Mouse (Mus musculus) intestine, embryonic 16.5 days (tissue): ENCODE measurements around the gene Gna15. TPM values are rescaled to one million over a fixed set of nuclear protein-coding genes. Genes with fewer than 3 reads are reported as not detected.

Source experiments
- ATAC-seq: fragments of 200-750 bp; cut with Nextera tagmentation; 2 replicates; pipeline ENCODE4 v1.8.0; 2017; ENCODE audit warnings: moderate TSS enrichment, moderate library complexity
- H3K27ac ChIP-seq: fragments of 300-500 bp; sonication (generic); 2 replicates; pipeline ENCODE4 v1.5.1; 2014; ENCODE audit warnings: mild to moderate bottlenecking, low read length
- H3K27me3 ChIP-seq: fragments of 300-500 bp; sonication (generic); replicated peaks from 2 replicates; pipeline ENCODE4 v1.6.1; 2014; ENCODE audit warnings: low read length, control low read depth, mixed read lengths; ENCODE audit not compliant: control insufficient read depth, insufficient read depth
- H3K36me3 ChIP-seq: fragments of 300-500 bp; sonication (generic); 2 replicates; pipeline ENCODE4 v1.6.1; 2014; ENCODE audit warnings: low read length, control low read depth; ENCODE audit not compliant: control insufficient read depth, insufficient read depth
- H3K4me1 ChIP-seq: fragments of 300-500 bp; sonication (generic); 2 replicates; pipeline ENCODE4 v1.6.1; 2014; ENCODE audit warnings: low read length, control low read depth, mixed read lengths; ENCODE audit not compliant: control insufficient read depth, insufficient read depth
- H3K4me2 ChIP-seq: fragments of 300-500 bp; sonication (generic); 2 replicates; pipeline ENCODE4 v1.6.1; 2014; ENCODE audit warnings: low read depth, low read length, control low read depth
- H3K4me3 ChIP-seq: fragments of 300-500 bp; sonication (generic); 2 replicates; pipeline ENCODE4 v1.5.1; 2014; ENCODE audit warnings: mild to moderate bottlenecking, low read length
- H3K9ac ChIP-seq: fragments of 300-500 bp; sonication (generic); 2 replicates; pipeline ENCODE4 v1.6.1; 2014; ENCODE audit warnings: low read depth, low read length
- H3K9me3 ChIP-seq: fragments of 300-500 bp; sonication (generic); 2 replicates; pipeline ENCODE4 v1.6.1; 2016; ENCODE audit warnings: low read length, control low read depth; ENCODE audit not compliant: control insufficient read depth
- WGBS: fragments of 180-500 bp; shearing (Covaris S2); extraction: QIAGEN DNeasy Blood & Tissue Kit; methylation state at CpG from one replicate; pipeline ENCODE4 v1.1.7; 2014; 5-methylcytosine and 5-hydroxymethylcytosine counted together
- polyA plus RNA-seq: library from polyadenylated mRNA; unstranded; fragments of >200 nt; fragmentation: Nextera tagmentation; extraction: Ambion mirVana; gene quantifications from 2 replicates; pipeline ENCODE4 v1.2.1, GENCODE M21; 2015

The Gna15 gene
- polyA plus RNA-seq, 1 experiment from 2014 or later, result 1.5 TPM

- no peak overlapping the region for H3K4me3 ChIP-seq
- H3K27ac ChIP-seq, result no peak overlapping the region
- ATAC-seq, result no peak
- WGBS, result 71% methylated on average over 23 of the region's 23 CpGs
- peaks cover 21% of the 10 kb centered on the region for H3K4me1 ChIP-seq
- no peaks in the 10 kb centered on the region for H3K9me3 ChIP-seq
- no peaks in the 10 kb centered on the region for H3K27me3 ChIP-seq
- no peak overlapping the region for H3K4me2 ChIP-seq
- peak overlapping the region; percentile 29; the same call in 1 of the 2 replicates for H3K9ac ChIP-seq
- H3K36me3 ChIP-seq, result no peaks in the 10 kb centered on the region
These were observed 24.6 kb downstream of the Gna15 start for GRCm38 (mm10) chr10:81499250-81499901.

GRCm38 (mm10) chr10:81498316-81499249 is 25.4 kb downstream of the Gna15 start:
- Histone ChIP-seq H3K4me3 (no peak overlapping the region), H3K9ac (no peak overlapping the region), H3K4me2 (no peak overlapping the region), H3K4me1 (peaks cover 28% of the 10 kb centered on the region), H3K9me3 (no peaks in the 10 kb centered on the region), H3K27ac (no peak overlapping the region), H3K27me3 (no peaks in the 10 kb centered on the region), H3K36me3 (no peaks in the 10 kb centered on the region; the same call in 1 of the 2 replicates)
- WGBS, result 83% methylated on average over 38 of the region's 38 CpGs
- ATAC-seq, result no peak

GRCm38 (mm10) chr10:81497401-81498270 is 26.4 kb downstream of the Gna15 start:
- Histone ChIP-seq H3K4me2 (no peak overlapping the region), H3K9me3 (no peaks in the 10 kb centered on the region), H3K4me3 (no peak overlapping the region), H3K27me3 (no peaks in the 10 kb centered on the region), H3K36me3 (peaks cover 5% of the 10 kb centered on the region), H3K4me1 (peaks cover 24% of the 10 kb centered on the region), H3K27ac (no peak overlapping the region), H3K9ac (no peak overlapping the region)
- 82% methylated on average over 17 of the region's 17 CpGs for WGBS
- ATAC-seq, result no peak

- H3K9me3 ChIP-seq, result no peaks in the 10 kb centered on the region
- H3K27me3 ChIP-seq, result no peaks in the 10 kb centered on the region
- no peak overlapping the region for H3K27ac ChIP-seq
- ATAC-seq, result no peak
- H3K4me3 ChIP-seq, result peak overlapping the region; percentile 85
- H3K4me2 ChIP-seq, result peak overlapping the region; percentile 44
- H3K4me1 ChIP-seq, result peaks cover 24% of the 10 kb centered on the region
- 29% methylated on average over 4 of the region's 4 CpGs for WGBS
- H3K9ac ChIP-seq, result 0 out of 2 replicates have a peak overlapping the region, but pooled peaks have one; percentile 26
- peaks cover 9% of the 10 kb centered on the region for H3K36me3 ChIP-seq
These were observed 27.1 kb downstream of the Gna15 start for GRCm38 (mm10) chr10:81496969-81497368.

- Histone ChIP-seq H3K36me3 (peaks cover 15% of the 10 kb centered on the region), H3K4me1 (peaks cover 24% of the 10 kb centered on the region), H3K4me2 (peak within 1 kb of the TSS; percentile 91), H3K27ac (peak within 1 kb of the TSS; percentile 67), H3K9me3 (no peaks in the 10 kb centered on the region), H3K9ac (peak within 1 kb of the TSS; percentile 92), H3K4me3 (peak within 1 kb of the TSS; percentile 85), H3K27me3 (no peaks in the 10 kb centered on the region)
- under 1% methylated on average over 45 of the region's 45 CpGs for WGBS
- peak; percentile 97 for ATAC-seq
These were observed 27.6 kb downstream of the Gna15 start, which contains the start of gene Ncln for GRCm38 (mm10) chr10:81496264-81496901. Ncln (minus strand) TSS chr10:81496392.

- H3K27ac ChIP-seq, result peak overlapping the region; percentile 57
These were observed 28.3 kb downstream of the Gna15 start for GRCm38 (mm10) chr10:81495616-81496263.

GRCm38 (mm10) chr10:81495151-81495550 is 28.9 kb downstream of the Gna15 start:
- H3K27ac ChIP-seq, result peak overlapping the region; percentile 57
- ATAC-seq, result no peak
- peak overlapping the region; percentile 91 for H3K4me2 ChIP-seq
- H3K27me3 ChIP-seq, result no peaks in the 10 kb centered on the region
- H3K4me3 ChIP-seq, result peak overlapping the region; percentile 85
- peaks cover 24% of the 10 kb centered on the region for H3K4me1 ChIP-seq
- H3K36me3 ChIP-seq, result peaks cover 19% of the 10 kb centered on the region
- peak overlapping the region; percentile 92 for H3K9ac ChIP-seq
- WGBS, result 62% methylated on average over 6 of the region's 6 CpGs
- no peaks in the 10 kb centered on the region for H3K9me3 ChIP-seq

More at GRCm38 (mm10) chr10:81495616-81496263, 28.3 kb downstream of the Gna15 start:
- Histone ChIP-seq H3K36me3 (peaks cover 19% of the 10 kb centered on the region), H3K4me2 (peak overlapping the region; percentile 91), H3K27me3 (no peaks in the 10 kb centered on the region), H3K9me3 (no peaks in the 10 kb centered on the region), H3K4me1 (peaks cover 24% of the 10 kb centered on the region), H3K9ac (peak overlapping the region; percentile 92), H3K4me3 (peak overlapping the region; percentile 85)
- ATAC-seq, result peak; percentile 30
- WGBS, result 2% methylated on average over 41 of the region's 41 CpGs

GRCm38 (mm10) chr10:81494260-81495041 is 29.6 kb downstream of the Gna15 start:
- peaks cover 19% of the 10 kb centered on the region for H3K36me3 ChIP-seq
- WGBS, result 69% methylated on average over 11 of the region's 11 CpGs
- H3K27me3 ChIP-seq, result no peaks in the 10 kb centered on the region
- H3K4me2 ChIP-seq, result peak overlapping the region; percentile 91
- H3K9ac ChIP-seq, result peak overlapping the region; percentile 92
- peaks cover 22% of the 10 kb centered on the region for H3K4me1 ChIP-seq
- no peaks in the 10 kb centered on the region for H3K9me3 ChIP-seq
- peak overlapping the region; percentile 85 for H3K4me3 ChIP-seq
- H3K27ac ChIP-seq, result peak overlapping the region; percentile 63
- ATAC-seq, result peak; percentile 10
